Comparison of ENCODE assay signal across 8 mouse cellular contexts in the genomic region with DNA sequence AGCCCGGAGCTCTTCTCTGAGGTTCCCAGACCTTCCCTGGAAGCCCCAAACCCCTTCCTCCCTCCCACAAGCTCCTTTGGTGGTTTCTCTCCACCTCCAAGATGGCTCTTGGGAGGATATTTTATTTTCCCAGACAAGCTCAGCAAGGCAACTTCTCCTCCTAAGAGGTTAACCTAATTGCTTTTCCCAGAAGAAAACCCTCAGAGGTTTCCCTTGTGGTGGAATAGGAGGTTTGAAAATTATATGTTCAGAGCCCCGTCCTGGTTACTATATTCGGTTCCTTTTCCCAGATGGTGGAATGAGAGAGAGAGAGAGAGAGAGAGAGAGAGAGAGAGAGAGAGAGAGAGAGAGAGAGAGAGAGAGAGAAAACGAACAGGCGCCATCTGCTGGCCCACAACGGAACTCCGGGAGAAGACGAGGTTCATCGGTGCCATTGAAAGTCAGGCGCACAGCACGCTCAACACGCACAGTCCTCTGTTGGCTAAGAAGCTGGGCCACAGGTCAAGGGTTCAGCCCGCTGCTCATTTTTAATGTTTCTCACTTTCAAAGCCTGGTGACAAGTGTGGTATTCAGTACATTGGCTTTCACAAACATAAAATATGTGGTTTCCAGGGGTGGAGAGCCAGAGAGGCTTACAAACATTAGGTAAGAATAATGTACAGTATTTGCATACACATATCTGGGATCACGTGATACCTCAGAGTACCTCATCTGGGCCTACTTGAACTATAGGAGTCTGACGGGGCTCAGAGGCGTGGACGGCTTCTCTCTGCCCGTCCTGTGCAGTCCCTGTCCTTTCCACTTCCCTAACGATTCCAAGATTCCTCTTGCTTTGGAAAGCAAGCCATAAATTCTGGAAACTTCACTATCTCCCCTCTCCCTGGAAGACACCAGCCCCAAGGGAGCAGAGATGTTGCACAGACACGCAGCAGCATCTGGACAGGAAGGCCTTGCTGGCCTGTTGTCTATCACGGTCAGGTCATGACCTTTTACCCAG. TPM values are rescaled to one million over a fixed set of nuclear protein-coding genes. Genes with fewer than 3 reads are reported as not detected.
A peak's percentile ranks its signal among the peaks of the same experiment; 100 is the strongest.
DNase-seq lines count a peak whose midpoint lies in the region; ATAC-seq and TF ChIP-seq lines count a peak whose summit lies in the region.

No protein-coding gene starts in this region.

- H3K4me1 ChIP-seq in heart, embryonic 10.5 days, result peaks cover 28% of the 10 kb centered on the region
- H3K4me1 ChIP-seq in kidney, postnatal 0 days (replicated peaks; ENCODE audit: insufficient read depth, low read length), result no peaks in the 10 kb centered on the region
- no peaks in the 10 kb centered on the region for H3K4me1 ChIP-seq in lung, adult 2 months (ENCODE audit: control insufficient read depth, insufficient read depth, low read length)

- H3K27ac ChIP-seq in heart, embryonic 10.5 days, result peak overlapping the region; percentile 81
- H3K27ac ChIP-seq in kidney, postnatal 0 days, result 0 out of 2 replicates have a peak overlapping the region, but pooled peaks have one; percentile 10

- H3K4me3 ChIP-seq in heart, embryonic 10.5 days, result no peak overlapping the region
- H3K4me3 ChIP-seq in kidney, postnatal 0 days (replicated peaks; ENCODE audit: low read depth, low read length), result no peak overlapping the region
- no peak overlapping the region for H3K4me3 ChIP-seq in lung, adult 2 months (replicated peaks; ENCODE audit: extremely low read depth, low read depth, low read length)

- no peak overlapping the region for H3K9ac ChIP-seq in kidney, postnatal 0 days (ENCODE audit: low read depth, low read length)

- WGBS in heart, embryonic 10.5 days, result 41% methylated on average over 21 of the region's 21 CpGs
- WGBS in kidney, postnatal 0 days, result 35% methylated on average over 21 of the region's 21 CpGs
- 29% methylated on average over 21 of the region's 21 CpGs for WGBS in lung, adult 2 months

- no peaks in the 10 kb centered on the region for H3K9me3 ChIP-seq in heart, embryonic 10.5 days
- H3K9me3 ChIP-seq in kidney, postnatal 0 days (replicated peaks; ENCODE audit: low read length), result no peaks in the 10 kb centered on the region

- TF ChIP-seq POLR2A in lung, adult 2 months (IDR thresholded peaks at IDR 0.05; ENCODE audit: borderline replicate concordance, extremely low read depth, low read depth, low read length), result no peak

- TF ChIP-seq CTCF in kidney, postnatal 0 days (IDR thresholded peaks at IDR 0.05; ENCODE audit: low read depth), result peak; percentile 86
- TF ChIP-seq CTCF in lung, adult 2 months (IDR thresholded peaks at IDR 0.05; ENCODE audit: insufficient read depth, low read length), result peak; percentile 77

- ATAC-seq in kidney, postnatal 0 days (replicated peaks; ENCODE audit: low FRiP score, low read depth), result peak; percentile 55; the same call in 1 of the 2 replicates
- ATAC-seq in activated CD4-positive, CD25-positive, alpha-beta regulatory T cell, adult 4 months, result no peak

- peak; percentile 30 to 43 for DNase-seq in CD8-positive naive resting alpha-beta T cell, adult 2 months (ENCODE audit: low read depth in 2 of 2, low spot score in 2 of 2)
- DNase-seq in T-cell, adult 2 months (ENCODE audit: low spot score), result peak; percentile 30
- peak; percentile 82 for DNase-seq in embryo, embryonic 9.5 days (ENCODE audit: extremely low spot score)
- DNase-seq in heart, embryonic 10.5 days (ENCODE audit: low spot score), result peak; percentile 87
- peak; percentile 86 for DNase-seq in kidney, postnatal 0 days (ENCODE audit: low spot score)
- peak; percentile 60 for DNase-seq in lung, adult 2 months
- DNase-seq in retina, adult 2 months (ENCODE audit: low read depth, low spot score), result peak; percentile 60

- H3K27me3 ChIP-seq in heart, embryonic 10.5 days (ENCODE audit: insufficient read depth, poor library complexity, severe bottlenecking), result no peaks in the 10 kb centered on the region
- no peaks in the 10 kb centered on the region for H3K27me3 ChIP-seq in kidney, postnatal 0 days (ENCODE audit: insufficient read depth, low read length)

- no peak overlapping the region for H3K4me2 ChIP-seq in kidney, postnatal 0 days (ENCODE audit: low read length)

- H3K36me3 ChIP-seq in heart, embryonic 10.5 days, result no peaks in the 10 kb centered on the region
- H3K36me3 ChIP-seq in kidney, postnatal 0 days (ENCODE audit: insufficient read depth, low read length), result no peaks in the 10 kb centered on the region

RNA-seq across cellular contexts. Expression of a gene that starts 33.7 kb away (rescaled TPM):
- 90.2 and 114 TPM in 2 replicates for polyA plus RNA-seq in heart, embryonic 10.5 days (2016; fragmentation: Nextera tagmentation; extraction: Ambion mirVana)
- polyA plus RNA-seq in kidney, postnatal 0 days (2015; fragmentation: Nextera tagmentation; extraction: Ambion mirVana), result 141 and 160 TPM in 2 replicates
- 261 and 286 TPM in 2 replicates for polyA plus RNA-seq in lung, adult 2 months (2012; rRNA removed)
- 100 to 1,000 TPM; 109 to 180 TPM for polyA plus RNA-seq in activated CD4-positive, CD25-positive, alpha-beta regulatory T cell, adult 4 months (2017; shearing (Covaris generic))

Comparison
In these comparisons a context has a peak if more than half of its experiments do, and no peak if none do; other contexts are left out.
1. DNase-seq: peak in every context shown above with its lines; median percentile 87 in heart, embryonic 10.5 days; 86 in kidney, postnatal 0 days; 82 in embryo, embryonic 9.5 days; 60 in lung, adult 2 months; 60 in retina, adult 2 months; 36 in CD8-positive naive resting alpha-beta T cell, adult 2 months; 30 in T-cell, adult 2 months.